Mouse (Mus musculus) ovary, postnatal 10 days (tissue): ENCODE measurements around the gene Fam189b.

Source experiments
- DNase-seq: peaks from one replicate; pipeline ENCODE4 v3.0.0; 2022; ENCODE audit warnings: low spot score

Fam189b gene

DNA sequence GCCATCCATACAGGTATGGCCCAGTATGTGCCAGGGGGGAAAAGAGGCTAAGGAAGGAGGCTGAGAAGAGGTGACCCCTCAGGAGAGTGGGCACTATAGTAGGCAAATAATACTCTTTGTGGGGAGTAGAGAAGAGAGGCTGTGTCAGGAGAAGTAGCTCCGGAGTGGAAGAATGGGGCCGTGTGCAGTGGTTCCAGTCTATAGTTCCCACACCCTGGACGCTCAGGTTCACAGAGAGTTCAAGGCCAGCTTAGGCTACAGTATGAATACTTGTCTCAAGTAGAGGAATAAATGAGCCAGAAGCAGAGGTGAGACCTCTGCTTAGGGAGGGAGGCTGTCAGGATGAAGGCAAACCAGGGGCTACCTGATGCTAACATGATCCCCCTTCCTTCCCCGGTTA lies 46.3 kb downstream of the Fam189b start:
- DNase-seq: no peak

DNA sequence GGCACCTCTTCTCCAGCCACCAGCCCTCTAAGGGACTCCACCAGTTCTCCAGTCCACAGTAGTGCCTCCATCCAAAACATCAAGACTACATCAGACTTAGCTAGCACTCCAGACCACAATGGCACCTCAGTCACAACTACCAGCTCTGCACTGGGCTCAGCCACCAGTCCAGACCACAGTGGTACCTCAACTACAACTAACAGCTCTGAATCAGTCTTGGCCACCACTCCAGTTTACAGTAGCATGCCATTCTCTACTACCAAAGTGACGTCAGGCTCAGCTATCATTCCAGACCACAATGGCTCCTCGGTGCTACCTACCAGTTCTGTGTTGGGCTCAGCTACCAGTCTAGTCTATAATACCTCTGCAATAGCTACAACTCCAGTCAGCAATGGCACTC lies 47.6 kb downstream of the Fam189b start:
- DNase-seq: no peak

GRCm38 (mm10) chr3:89231345-89231744 lies 48.4 kb downstream of the Fam189b start:
- DNase-seq: no peak

GRCm38 (mm10) chr3:89231772-89232275 lies 48.9 kb downstream of the Fam189b start:
- no peak for DNase-seq

DNA sequence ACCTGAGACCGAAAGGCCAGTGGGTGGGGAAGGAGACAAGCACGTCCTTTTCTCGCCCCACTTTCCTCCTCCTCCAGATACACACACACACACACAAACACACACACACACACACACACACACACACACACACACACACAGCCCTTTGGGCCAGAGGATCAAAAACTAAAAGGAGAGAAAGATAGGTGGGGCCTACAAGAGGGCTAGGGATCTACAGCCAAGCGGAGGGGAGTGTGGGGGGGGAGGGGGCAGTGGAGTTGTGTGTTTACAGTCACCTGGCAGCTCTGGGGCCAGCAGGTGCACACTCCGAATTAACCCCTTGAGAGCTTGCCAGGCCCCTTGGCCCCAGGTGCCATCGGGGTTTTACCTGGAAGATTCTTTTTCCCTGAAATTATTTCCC lies 49.7 kb downstream of the Fam189b start:
- DNase-seq: no peak

GRCm38 (mm10) chr3:89233562-89234110 lies 50.7 kb downstream of the Fam189b start:
- DNase-seq: no peak

- DNase-seq: no peak
Observed at GRCm38 (mm10) chr3:89236516-89236915, 53.6 kb downstream of the Fam189b start.

DNA sequence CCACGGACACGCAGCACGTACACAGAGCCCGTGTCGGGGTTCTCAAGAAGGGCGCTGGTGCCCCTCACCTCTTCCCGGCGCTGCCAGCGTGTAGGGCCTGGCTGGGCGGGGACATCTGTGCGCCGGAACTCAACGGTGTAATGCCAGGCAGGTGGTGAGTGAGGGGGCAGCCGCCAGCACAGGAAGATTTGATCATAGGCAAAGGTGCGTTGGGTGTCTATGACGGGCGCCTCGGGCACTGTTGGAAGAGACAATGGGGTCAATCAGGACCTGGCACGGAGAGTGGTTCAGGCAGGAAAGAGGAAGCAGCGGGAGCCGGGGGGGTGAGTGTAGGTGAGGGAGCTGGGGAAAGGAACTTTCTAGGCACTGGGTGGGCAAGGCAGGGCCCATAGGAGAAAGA lies 54.7 kb downstream of the Fam189b start:
- no peak for DNase-seq

GRCm38 (mm10) chr3:89238494-89238893 lies 55.6 kb downstream of the Fam189b start:
- DNase-seq: no peak
